Mouse (Mus musculus) thymus, postnatal 4 days (tissue): ENCODE measurements around the gene Cracr2b.
A peak's percentile ranks its signal among the peaks of the same experiment; 100 is the strongest.
"Not testable (repeated sequence)": the region's sequence is repeated elsewhere in the genome, so short reads cannot be mapped to it uniquely, and the experiment has no call there.

Experiments
- DNase-seq: peaks from one replicate; pipeline ENCODE4 v3.0.0; 2021

The Cracr2b gene

DNA sequence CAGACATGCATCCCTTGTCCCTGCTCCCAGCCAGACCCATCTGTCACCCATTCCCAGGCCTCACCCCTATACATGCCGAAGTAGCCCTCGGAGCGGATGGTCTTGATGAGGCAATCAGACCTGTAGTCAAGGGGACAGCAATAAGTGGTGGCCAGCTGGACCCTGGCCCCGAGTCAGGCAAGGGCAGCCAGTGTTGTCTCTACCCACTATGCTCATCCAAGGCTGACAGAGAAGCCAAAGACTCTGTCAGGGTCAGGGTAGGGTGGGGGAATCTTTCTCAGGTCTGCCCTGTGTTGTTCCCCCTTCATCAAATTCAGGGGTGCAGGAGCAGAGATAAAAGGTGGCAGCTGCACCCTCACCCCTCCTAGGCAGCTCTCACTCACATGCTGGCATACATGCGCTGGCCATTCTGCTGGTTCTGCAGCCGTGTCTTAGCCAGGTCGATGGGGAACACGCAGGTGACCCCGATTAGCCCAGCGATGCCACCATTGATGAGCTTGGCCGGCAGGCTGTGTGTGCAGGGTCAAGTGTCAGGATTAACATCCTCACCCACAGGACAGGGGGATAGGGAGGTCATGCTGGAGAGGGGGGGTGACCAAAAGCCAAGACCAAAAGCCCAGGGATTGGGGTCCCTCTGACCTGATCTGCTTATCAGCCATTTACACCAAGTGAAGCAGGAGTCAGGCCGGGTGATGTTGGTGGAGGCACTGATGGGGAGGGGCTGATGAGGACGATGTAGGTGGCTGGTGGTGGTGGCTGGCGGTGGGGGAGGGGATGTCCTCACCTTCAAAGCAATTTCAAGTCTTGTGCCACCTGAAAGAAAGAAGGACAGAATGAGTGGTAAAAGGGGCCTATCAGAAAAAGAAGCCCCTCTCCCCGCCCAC, 27.1 kb upstream of the Cracr2b start:
- DNase-seq = peak; percentile 29

DNA sequence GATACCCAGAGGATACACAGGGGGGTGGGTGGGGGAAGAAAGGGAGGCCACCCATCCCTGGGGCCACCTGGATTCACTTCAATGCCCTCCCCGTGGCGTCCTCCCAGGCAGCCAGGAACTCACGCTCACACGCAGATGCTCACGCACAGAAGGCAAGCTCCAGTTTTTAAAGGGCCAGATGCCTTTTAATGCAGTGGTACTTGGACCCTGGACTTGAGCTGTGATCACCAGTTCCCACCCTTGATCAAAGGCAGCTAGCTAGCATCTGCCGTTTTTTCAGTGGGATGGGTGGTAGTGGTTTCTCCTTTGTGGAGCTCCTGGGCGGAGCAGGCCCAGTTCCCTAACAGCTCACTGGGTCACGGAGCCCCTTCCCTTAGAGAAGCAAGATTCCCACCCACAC, 26.4 kb upstream of the Cracr2b start:
- peak; percentile 59 for DNase-seq

GRCm38 (mm10) chr7:141435129-141435855, 25.6 kb upstream of the Cracr2b start:
- peak; percentile 72 for DNase-seq

GRCm38 (mm10) chr7:141435856-141436522, 24.9 kb upstream of the Cracr2b start:
- DNase-seq = peak; percentile 19

- peak; percentile 6 for DNase-seq
These were observed 24.4 kb upstream of the Cracr2b start for GRCm38 (mm10) chr7:141436523-141436892.

DNA sequence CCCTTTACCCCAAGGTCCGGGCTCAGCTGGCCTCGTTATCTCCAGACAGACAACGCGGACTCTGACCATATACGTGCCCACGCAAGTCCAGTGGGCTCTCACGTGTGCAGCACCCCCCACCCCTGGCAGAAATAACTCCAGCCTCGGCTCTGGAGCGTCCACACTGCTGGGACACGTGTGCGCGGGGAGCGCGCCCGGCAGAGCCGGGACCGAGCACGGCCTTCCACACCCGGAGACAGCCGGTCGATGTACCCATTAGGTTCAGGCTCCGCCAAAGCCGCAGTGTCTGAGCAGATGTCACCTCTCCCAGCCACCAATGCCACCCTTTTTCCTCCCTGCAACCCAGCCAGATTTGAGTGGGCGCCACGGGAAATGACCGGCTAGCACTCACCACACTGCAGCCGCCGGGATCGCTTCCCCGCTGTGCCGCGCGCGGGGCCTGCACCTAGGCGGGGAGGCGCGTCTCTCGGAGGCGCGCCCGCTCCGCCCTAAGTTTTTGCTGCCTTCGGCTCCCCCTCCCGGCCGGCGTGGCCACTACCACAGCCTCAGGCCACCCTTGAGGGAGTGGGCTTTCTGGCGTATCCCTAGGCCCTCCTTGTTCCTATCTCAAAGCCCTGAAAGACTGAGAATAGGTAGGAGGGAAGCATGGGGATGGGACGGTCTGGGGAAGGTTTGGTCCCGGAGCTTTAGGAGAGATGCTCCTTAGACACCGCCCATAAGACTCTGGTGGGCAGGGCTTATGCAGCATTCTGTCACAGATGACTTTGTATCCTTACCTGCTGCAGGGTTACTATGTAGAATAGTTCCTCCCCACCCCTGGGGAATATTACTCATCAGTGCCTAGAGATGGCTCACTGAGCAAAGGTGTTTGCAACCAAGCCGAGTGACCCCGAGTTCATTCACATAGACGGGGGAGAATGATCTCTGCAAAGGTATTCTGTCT, 23.4 kb upstream of the Cracr2b start, which contains the start of gene Slc25a22:
Slc25a22 (minus strand) TSS at position 715 of the 943 bp plus-strand sequence.
- peak; percentile 94 for DNase-seq

GRCm38 (mm10) chr7:141438201-141438968, 22.5 kb upstream of the Cracr2b start:
- peak; percentile 10 for DNase-seq

DNA sequence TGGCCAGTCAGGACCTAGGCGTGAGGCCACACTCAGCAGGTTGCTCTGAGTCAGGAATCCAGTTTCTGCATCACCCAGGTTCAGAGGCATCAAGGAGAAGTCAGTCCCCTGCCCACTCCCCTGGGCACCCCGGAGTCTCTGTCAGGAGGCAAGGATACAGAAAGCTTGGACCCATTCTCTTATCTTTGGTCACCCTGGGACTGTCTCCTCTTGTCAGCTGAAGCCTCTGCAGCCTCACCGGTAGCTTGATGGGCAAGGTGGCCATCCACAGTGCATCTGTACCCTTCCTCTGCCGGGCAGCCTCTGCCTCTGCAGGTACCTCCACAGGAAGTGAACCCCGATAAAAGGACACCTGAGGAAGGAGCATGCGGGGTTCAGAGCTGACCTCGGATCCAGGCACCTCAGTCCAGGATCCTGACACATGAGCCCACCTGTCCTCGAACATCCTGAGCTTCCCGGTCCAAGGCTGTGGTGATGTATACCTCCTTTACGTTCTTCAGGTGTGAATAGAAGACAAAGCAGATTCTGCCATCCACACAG, 21.7 kb upstream of the Cracr2b start:
- DNase-seq = peak; percentile 12

DNA sequence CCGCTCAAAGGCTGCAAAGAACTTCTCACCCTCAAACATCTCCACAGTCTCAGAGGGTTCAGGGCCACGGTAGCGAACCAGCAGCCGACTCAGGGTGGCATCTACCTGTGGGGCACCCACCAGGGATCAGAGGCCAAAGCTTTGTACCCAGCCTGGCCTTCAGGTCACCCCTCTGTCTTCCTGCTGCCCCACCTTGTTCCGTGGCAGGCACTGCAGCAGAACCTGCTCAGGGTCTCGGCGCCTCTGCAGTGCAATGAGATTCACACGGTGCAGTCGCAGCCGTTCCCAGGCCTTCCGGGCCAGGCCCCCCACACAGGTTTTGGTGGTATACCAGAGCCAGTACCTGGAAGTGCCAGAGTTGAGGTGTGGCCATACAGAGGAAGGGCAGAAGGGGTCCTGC, 21.1 kb upstream of the Cracr2b start:
- DNase-seq = peak; percentile 18

GRCm38 (mm10) chr7:141440613-141441012, 20.3 kb upstream of the Cracr2b start:
- peak; percentile 62 for DNase-seq

DNA sequence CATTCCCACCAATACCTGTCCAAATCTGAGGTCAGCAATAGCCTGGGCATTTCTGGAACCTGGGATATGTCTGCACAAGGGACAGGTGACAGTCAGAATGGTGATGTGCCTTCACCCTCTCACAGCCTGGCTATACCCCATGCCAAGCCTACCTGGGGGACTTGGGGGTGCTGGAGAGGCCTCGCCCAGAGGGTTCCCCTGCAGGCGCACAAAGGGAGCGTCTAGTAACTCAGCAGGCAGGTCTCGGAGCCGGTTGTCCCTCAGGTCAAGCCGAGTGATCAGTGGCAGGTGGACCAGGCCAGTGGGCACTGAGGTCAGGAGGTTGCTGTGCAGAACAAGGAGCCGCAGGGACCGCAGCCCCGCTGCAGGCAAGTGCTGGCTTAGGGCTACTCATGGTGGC, 19.4 kb upstream of the Cracr2b start:
- DNase-seq = peak; percentile 15

GRCm38 (mm10) chr7:141442199-141442598, 18.7 kb upstream of the Cracr2b start:
- peak; percentile 16 for DNase-seq

DNA sequence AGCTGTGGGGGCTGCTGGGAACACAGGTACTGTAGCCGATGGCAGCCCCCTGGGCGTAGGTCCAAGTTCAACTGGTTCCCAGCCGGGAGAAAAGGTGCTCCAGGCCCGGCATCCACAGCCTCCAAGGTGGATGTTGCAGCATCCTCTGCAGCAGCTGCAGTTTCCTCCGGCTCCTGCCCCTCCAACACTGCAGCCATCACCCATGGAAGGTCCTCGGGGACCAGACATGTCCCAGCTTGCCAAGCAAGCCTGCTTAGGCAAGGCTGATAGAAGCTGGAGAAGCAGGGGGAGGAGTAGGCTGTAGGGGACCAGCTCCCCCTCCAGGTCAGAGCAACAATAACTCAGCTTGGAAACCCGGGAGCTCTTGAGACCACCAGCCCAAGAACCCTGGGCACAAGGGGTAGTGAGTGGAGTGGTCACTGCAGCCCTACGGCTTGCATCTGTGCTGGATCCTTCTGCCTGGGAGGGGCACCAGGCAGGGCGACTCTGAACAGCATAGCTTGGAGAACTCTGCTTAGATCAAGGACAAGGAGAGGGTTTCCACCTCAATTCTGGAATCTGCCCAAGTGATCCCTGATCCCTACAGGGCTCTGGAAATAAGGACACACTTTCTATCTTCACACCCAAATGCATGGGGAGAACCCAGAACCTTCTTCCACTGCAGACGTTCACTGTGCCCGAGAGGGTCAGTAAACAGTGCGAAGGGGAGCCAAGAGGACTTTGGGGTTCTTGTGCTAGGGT, 17.6 kb upstream of the Cracr2b start:
- peak; percentile 51 for DNase-seq

DNA sequence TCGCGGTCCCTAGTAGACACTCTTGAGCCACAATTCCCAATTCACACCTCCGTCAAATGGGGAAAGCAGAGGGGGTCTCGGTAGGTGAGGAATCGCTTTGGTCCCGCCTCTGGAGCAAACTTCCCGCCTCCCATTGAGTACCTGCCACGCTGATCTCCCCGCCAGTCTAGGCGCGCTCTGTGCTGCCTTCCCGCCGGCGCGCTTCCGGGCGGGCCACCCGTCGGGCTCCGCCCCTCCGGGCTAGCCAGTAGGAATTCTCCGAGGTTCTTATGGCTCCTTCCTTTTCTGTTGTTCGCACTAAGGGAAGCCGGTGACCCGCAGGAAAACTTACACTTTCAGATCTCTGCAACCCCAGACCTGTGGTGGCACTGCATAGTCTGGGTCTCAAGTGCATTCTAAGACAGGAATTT, 17.1 kb upstream of the Cracr2b start, which contains the start of gene Pidd1:
Pidd1 (minus strand) TSS at position 198 of the 410 bp plus-strand sequence.
- peak; percentile 74 for DNase-seq

DNA sequence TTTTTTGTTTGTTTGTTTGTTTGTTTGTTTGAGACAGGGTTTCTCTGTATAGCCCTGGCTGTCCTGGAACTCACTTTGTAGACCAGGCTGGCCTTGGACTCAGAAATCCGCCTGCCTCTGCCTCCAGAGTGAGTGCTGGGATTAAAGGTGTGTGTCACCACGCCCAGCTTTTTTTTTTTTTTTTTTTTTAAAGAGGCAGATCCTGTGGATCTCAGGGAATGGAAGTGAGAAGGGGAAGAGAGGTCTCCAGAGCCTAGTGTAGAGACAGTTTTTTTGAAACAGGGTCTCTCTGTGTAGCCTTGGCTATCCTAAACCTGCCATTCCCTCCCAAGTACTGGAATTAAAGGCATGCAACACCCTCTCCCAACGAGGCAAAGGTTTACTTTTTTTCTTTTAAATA, 14.5 kb upstream of the Cracr2b start:
- DNase-seq = not testable (repeated sequence)

- DNase-seq = peak; percentile 92
These were observed 13.5 kb upstream of the Cracr2b start, which contains the start of gene Rplp2 for GRCm38 (mm10) chr7:141447110-141447991. TSS of gene Rplp2 (plus strand) at chr7:141447370.

GRCm38 (mm10) chr7:141451928-141452327, 9.0 kb upstream of the Cracr2b start:
- no peak for DNase-seq

GRCm38 (mm10) chr7:141453636-141454035, 7.3 kb upstream of the Cracr2b start:
- no peak for DNase-seq

DNA sequence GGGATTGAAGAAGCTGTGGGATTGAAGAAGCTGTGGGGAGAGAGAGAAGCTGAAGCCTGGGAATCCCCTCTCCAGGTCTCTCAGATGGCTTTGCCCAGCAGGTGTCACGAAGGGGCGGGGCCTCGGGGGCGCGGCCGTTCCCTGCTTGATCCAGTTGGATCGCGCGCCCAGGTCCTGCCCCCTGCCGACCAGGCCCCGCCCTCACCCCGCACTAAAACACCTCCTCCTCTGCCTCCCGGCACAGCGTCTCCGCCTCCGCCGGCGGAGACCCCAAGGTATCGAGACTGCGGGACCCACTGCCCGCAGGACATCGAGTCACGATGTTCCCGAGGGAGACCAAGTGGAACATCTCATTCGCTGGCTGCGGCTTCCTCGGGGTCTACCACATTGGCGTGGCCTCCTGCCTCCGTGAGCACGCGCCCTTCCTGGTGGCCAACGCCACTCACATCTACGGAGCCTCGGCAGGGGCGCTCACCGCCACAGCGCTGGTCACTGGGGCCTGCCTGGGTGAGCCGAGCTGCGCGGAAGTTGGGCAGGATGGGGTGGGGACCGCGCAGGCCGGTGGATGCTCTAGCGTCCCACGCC, 5.8 kb upstream of the Cracr2b start, which contains the start of gene Pnpla2:
Pnpla2 (plus strand) TSS at position 232 of the 585 bp plus-strand sequence.
- peak; percentile 99 for DNase-seq
